Mouse (Mus musculus) ES-Bruce4 (cell line): ENCODE measurements around the gene Tmem268. TPM values are rescaled to one million over a fixed set of nuclear protein-coding genes. Genes with fewer than 3 reads are reported as not detected.

ENCODE experiments used
- H3K27ac ChIP-seq: 2 replicates; pipeline ENCODE4 v1.5.1; 2012; ENCODE audit warnings: low read length, inconsistent platforms; ENCODE audit not compliant: insufficient read depth
- H3K27me3 ChIP-seq: 2 replicates; pipeline ENCODE4 v1.6.1; 2012; ENCODE audit warnings: mild to moderate bottlenecking, low read length, inconsistent platforms; ENCODE audit not compliant: control insufficient read depth, poor library complexity, insufficient read depth, severe bottlenecking
- H3K36me3 ChIP-seq: 2 replicates; pipeline ENCODE4 v1.6.1; 2012; ENCODE audit warnings: inconsistent platforms, mild to moderate bottlenecking, low read length, moderate library complexity; ENCODE audit not compliant: control insufficient read depth, poor library complexity, insufficient read depth, severe bottlenecking
- H3K4me1 ChIP-seq: one replicate; pipeline ENCODE4 v1.8.1; 2011; ENCODE audit warnings: low read length; ENCODE audit not compliant: control insufficient read depth, insufficient read depth
- H3K4me3 ChIP-seq: 2 replicates; pipeline ENCODE4 v1.5.1; 2011; ENCODE audit warnings: low read depth, mild to moderate bottlenecking, low read length
- H3K9ac ChIP-seq: 2 replicates; pipeline ENCODE4 v1.6.1; 2012; ENCODE audit warnings: low read depth, mild to moderate bottlenecking, inconsistent platforms; ENCODE audit not compliant: poor library complexity, severe bottlenecking
- H3K9me3 ChIP-seq: replicated peaks from 2 replicates; pipeline ENCODE4 v1.6.1; 2012; ENCODE audit warnings: mild to moderate bottlenecking, low read length, inconsistent platforms; ENCODE audit not compliant: control insufficient read depth, poor library complexity, insufficient read depth, severe bottlenecking
- CTCF ChIP-seq: IDR thresholded peaks from one replicate; pipeline ENCODE4 v1.8.1; 2011; ENCODE audit warnings: low read depth, low read length
- EP300 ChIP-seq: IDR thresholded peaks from 2 replicates; pipeline ENCODE4 v1.6.1; 2011; ENCODE audit warnings: low read depth, low read length; ENCODE audit not compliant: insufficient read depth
- POLR2A ChIP-seq: IDR thresholded peaks from one replicate; pipeline ENCODE4 v1.8.1; 2011; ENCODE audit warnings: low read length; ENCODE audit not compliant: insufficient read depth
- polyA plus RNA-seq: library from polyadenylated mRNA; stranded (reverse); fragments of >200 nt; gene quantifications from 2 replicates; pipeline ENCODE4 v1.2.4, GENCODE M21; 2011; ENCODE audit warnings: low read depth; ENCODE audit not compliant: missing spikeins, insufficient read depth, insufficient read length

Gene Tmem268
- polyA plus RNA-seq, 1 experiment: 8.9 TPM

- no peaks in the 10 kb centered on the region; the same call in 1 of the 2 replicates for H3K27me3 ChIP-seq
- TF ChIP-seq POLR2A (no peak), EP300 (no peak), CTCF (no peak)
- H3K36me3 ChIP-seq: no peaks in the 10 kb centered on the region
- no peaks in the 10 kb centered on the region for H3K9me3 ChIP-seq
- no peak overlapping the region for H3K9ac ChIP-seq
- H3K4me3 ChIP-seq: no peak overlapping the region
- H3K4me1 ChIP-seq: no peaks in the 10 kb centered on the region
- H3K27ac ChIP-seq: no peak overlapping the region
Measured at GRCm38 (mm10) chr4:63625563-63626080, 67.0 kb downstream of the Tmem268 start.

GRCm38 (mm10) chr4:63627111-63627510 lies 68.5 kb downstream of the Tmem268 start:
- TF ChIP-seq POLR2A (no peak), EP300 (no peak), CTCF (no peak)
- H3K4me1 ChIP-seq: no peaks in the 10 kb centered on the region
- no peaks in the 10 kb centered on the region; the same call in 1 of the 2 replicates for H3K27me3 ChIP-seq
- H3K36me3 ChIP-seq: no peaks in the 10 kb centered on the region
- no peaks in the 10 kb centered on the region for H3K9me3 ChIP-seq
- H3K9ac ChIP-seq: no peak overlapping the region
- no peak overlapping the region for H3K4me3 ChIP-seq
- no peak overlapping the region for H3K27ac ChIP-seq

- no peak for TF ChIP-seq EP300
- TF ChIP-seq CTCF: no peak
- no peak for TF ChIP-seq POLR2A
- no peak overlapping the region for H3K9ac ChIP-seq
- H3K9me3 ChIP-seq: no peaks in the 10 kb centered on the region
- H3K4me1 ChIP-seq: no peaks in the 10 kb centered on the region
- no peak overlapping the region for H3K27ac ChIP-seq
- H3K4me3 ChIP-seq: no peak overlapping the region
- H3K36me3 ChIP-seq: no peaks in the 10 kb centered on the region
- no peaks in the 10 kb centered on the region for H3K27me3 ChIP-seq
Measured at GRCm38 (mm10) chr4:63633181-63633580, 74.6 kb downstream of the Tmem268 start.

Other genes with a start within 250 kb of the Tmem268 start
- not detected in 2 replicates for gene Orm1, start 214.2 kb upstream of the Tmem268 start, polyA plus RNA-seq
- not detected in 2 replicates for gene Orm3, start 202.6 kb upstream of the Tmem268 start, polyA plus RNA-seq
- not detected in 2 replicates for gene Orm2, start 196.3 kb upstream of the Tmem268 start, polyA plus RNA-seq
- gene Akna, start 155.4 kb upstream of the Tmem268 start, polyA plus RNA-seq: 4.0 and 4.7 TPM in 2 replicates
- 33.5 and 40.2 TPM in 2 replicates for gene Whrn, start 62.8 kb upstream of the Tmem268 start, polyA plus RNA-seq
- gene Atp6v1g1, start 14.0 kb upstream of the Tmem268 start, polyA plus RNA-seq: 187 and 192 TPM in 2 replicates
- gene Gm11213, start 46.5 kb downstream of the Tmem268 start, polyA plus RNA-seq: not detected in 2 replicates
- not detected in 2 replicates for gene Tex48, start 63.6 kb downstream of the Tmem268 start, polyA plus RNA-seq
- gene Gm11214, start 104.6 kb downstream of the Tmem268 start, polyA plus RNA-seq: not detected in 2 replicates
- gene Tnfsf15, start 186.3 kb downstream of the Tmem268 start, polyA plus RNA-seq: 0.20 and 0.24 TPM in 2 replicates